Mouse (Mus musculus) brown adipose tissue, adult 24 weeks (tissue): ENCODE measurements around the gene Klhl5. TPM values are rescaled to one million over a fixed set of nuclear protein-coding genes. Genes with fewer than 3 reads are reported as not detected.

Experiments used
- H3K27ac ChIP-seq: fragments of 200-500 bp; replicated peaks from 2 replicates; pipeline ENCODE4 v1.5.1; 2012; ENCODE audit warnings: low read depth, mild to moderate bottlenecking, low read length
- H3K4me1 ChIP-seq: fragments of 200-500 bp; 2 replicates; pipeline ENCODE4 v1.6.1; 2012; ENCODE audit warnings: low read length, mixed read lengths; ENCODE audit not compliant: control insufficient read depth, insufficient read depth, insufficient read length
- H3K4me3 ChIP-seq: fragments of 200-500 bp; 2 replicates; pipeline ENCODE4 v1.5.1; 2012; ENCODE audit warnings: low read depth, mild to moderate bottlenecking, low read length, moderate library complexity; ENCODE audit not compliant: insufficient read depth
- polyA plus RNA-seq: library from polyadenylated mRNA; stranded (reverse); fragments of >200 nt; gene quantifications from 2 replicates; pipeline ENCODE4 v1.2.4, GENCODE M21; 2012; ENCODE audit not compliant: missing spikeins, insufficient read depth, insufficient read length

Gene Klhl5
- polyA plus RNA-seq, 1 experiment, result 33.9 TPM

DNA sequence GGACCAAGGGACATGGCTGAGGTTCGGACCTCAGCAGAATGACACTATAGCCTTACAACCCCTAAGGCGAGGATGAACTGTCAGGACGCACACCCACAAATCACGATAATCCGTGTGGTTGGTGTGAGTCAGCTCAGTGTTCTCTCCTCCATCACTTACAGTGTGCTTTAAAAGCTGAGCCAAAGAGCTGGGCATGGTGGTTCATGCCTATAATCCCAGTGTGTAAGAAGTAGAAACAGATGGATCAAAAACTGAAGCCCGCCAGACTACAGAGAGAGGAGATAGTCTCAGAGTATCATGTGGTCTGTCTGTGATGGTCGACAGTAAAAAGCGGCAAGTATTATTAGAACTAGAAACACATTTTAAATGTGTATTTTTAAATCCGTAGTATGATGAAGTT lies 71.1 kb downstream of the Klhl5 start:
- no peak overlapping the region for H3K4me3 ChIP-seq
- H3K4me1 ChIP-seq, result peaks cover 2% of the 10 kb centered on the region; the same call in 1 of the 2 replicates
- H3K27ac ChIP-seq, result no peak overlapping the region

DNA sequence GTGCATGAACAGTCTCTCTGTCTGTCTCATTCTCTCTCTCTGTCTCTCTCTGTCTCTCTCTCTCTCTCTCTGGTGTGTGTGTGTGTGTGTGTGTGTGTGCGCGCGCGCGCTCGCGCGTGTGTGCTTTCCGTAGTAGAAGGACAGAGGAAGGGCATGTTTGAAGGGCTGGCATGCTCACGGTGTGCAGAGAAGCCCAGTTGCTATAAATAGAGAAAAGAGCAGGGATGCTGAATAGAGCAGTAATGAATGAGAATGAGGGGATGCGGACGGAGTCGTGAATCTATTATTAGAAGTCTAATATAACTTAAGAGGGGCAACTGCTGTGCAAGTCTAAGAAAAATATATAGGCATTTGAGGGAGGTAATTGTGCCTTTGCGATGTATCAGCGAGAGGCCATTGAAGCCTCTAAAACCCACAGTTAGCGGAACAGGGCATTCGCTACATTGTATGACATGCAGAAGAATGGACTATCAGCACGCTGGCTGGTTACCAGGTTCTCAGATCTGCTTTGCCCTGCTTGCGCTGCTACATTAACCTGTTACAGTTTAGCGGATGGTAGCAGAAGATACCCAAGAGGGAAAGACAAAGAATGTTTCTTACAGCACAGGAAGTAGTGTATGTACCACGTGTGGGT lies 73.9 kb downstream of the Klhl5 start:
- Histone ChIP-seq H3K4me3 (no peak overlapping the region), H3K4me1 (peaks cover 2% of the 10 kb centered on the region; the same call in 1 of the 2 replicates), H3K27ac (no peak overlapping the region)

DNA sequence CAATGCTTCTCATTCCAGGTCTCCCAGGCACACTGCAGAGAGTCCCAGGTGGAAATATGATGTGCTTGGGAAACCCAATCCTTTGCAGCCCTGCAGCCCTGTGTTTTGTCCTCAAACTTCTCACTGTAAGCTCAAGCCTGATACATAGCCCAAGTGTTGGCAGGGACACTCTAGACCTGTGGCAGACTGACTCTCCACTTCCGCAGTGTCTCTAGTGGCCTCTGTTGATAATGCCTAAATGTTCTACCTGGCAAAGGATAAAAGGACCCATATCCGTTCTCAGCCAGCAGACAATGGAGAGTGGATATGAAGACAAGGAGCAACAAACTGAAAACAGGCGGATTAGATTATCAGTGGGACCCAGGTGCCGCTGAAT lies 74.4 kb downstream of the Klhl5 start:
- Histone ChIP-seq H3K4me1 (peaks cover 2% of the 10 kb centered on the region; the same call in 1 of the 2 replicates), H3K27ac (no peak overlapping the region), H3K4me3 (no peak overlapping the region)

DNA sequence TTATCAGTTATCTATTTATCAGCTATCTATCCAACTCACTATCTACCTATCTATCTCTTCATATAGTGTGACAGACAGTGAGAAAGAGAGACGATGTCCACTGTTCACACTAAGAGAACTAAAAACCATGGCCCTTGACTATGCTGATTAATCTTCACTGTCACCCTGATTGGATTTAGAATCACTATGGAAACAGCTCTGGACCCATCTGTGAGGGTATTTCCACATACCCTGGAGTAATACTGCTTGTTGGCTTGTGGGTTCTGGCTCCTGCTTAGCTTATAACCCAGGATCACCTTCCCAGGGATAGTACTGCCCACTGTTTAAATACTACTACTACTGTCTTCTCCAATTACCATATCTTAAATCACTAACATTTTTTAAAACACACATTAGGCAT lies 74.9 kb downstream of the Klhl5 start:
- Histone ChIP-seq H3K27ac (no peak overlapping the region), H3K4me3 (no peak overlapping the region), H3K4me1 (no peaks in the 10 kb centered on the region)

DNA sequence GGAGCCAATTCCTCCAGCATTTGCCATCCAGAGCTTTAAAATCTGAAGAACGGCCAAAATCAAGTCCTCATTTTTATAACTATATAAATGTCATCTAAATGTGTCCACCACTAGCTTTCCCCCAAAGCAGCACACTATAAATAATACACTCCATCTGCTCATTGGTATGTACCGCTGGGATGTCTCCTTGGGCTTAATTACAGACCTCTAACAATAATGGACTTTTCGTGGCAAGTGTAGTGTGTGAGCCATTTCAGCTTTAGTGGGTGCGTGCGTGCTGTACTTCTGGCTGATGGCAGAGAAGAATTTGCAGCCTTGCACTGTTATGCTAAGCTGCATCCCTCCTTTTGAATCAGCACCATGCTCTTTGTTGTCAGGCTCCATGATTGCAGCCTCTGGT lies 84.3 kb downstream of the Klhl5 start:
- Histone ChIP-seq H3K4me1 (no peaks in the 10 kb centered on the region), H3K27ac (no peak overlapping the region), H3K4me3 (no peak overlapping the region)

DNA sequence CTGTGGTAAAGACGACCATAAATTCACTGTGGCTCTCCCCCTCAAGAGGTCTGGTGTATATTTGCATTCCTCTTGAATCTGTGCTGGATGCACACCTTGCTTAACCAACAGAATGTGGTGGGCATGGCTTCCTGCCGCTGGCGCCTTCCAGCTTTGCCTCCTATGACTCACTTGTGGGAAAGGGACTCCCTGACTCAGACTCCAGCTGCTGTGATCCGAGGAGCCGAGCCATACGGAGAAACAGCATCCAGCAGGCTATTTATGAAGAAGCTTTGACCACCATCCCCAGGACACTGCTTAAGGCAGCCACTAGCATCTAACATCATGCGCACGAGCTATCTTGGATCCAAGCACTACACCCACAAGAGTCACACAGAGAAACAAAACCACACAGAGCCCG lies 87.1 kb downstream of the Klhl5 start:
- H3K4me1 ChIP-seq, result no peaks in the 10 kb centered on the region
- no peak overlapping the region for H3K27ac ChIP-seq
- no peak overlapping the region for H3K4me3 ChIP-seq

DNA sequence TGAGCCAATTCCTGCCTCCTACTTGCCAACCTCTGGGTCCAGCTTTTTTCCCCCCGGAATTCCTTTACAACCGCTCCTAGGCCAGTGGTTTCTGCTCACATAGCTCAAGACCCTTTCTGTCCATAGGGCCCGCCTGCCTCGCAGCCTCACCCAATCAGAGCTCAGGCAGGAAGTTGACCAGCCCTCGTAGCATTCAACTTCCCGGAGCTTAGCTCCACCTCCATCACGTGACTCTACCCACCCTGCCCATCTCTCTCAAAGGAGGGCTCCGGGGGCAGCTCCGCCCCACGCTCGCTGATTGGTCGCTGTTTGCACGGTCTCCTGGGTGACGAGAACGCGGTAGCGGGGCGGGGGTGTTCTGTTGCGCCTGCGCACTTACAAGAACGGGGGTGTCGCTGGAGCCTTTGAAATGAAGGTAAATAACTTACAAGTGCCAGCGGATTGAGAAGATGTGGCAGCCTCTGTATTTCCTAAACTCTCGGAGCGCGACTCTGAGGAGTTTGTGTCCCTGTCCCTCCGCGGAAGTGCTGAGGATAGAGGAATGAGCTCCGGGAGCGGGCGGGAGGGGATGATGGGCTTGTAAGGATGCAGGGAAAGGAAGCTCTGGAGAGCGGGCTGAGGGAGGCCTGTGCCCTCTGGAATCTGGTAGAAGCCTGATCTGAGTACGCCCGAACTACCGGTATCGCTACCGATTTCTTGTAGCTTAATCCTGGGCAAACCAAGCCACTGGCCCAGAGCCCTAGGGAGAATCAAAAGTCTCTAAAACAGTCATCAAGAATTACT lies 92.2 kb downstream of the Klhl5 start, which contains the start of gene Wdr19:
Gene Wdr19, plus strand, starts transcription at position 351 of the 783 bp plus-strand sequence.
- H3K27ac ChIP-seq, result peak within 1 kb of the TSS; percentile 39; the same call in 1 of the 2 replicates
- peak within 1 kb of the TSS; percentile 81 for H3K4me3 ChIP-seq
- H3K4me1 ChIP-seq, result 0 out of 2 replicates have a peak, but pooled peaks cover 3% of the 10 kb centered on the region

DNA sequence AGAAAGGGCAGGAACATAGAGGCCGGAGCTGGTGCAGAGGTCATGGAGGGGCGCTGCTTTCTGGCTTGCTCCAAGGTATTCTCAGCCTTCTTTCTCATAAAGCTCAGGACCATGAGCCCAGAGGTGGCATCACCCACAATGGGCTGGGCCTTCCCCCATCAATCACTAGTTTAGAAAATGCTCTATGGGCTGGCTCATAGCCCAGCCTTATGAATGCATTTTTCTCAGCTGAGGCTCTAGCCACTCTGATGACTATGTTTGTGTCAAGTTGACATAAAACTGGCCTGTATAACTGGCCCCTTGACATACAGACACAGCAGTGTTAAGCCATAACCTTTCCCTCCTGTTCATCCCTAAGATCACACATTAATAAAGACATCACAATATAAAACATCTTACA lies 97.4 kb downstream of the Klhl5 start:
- H3K4me1 ChIP-seq, result 0 out of 2 replicates have a peak, but pooled peaks cover 3% of the 10 kb centered on the region
- H3K27ac ChIP-seq, result no peak overlapping the region
- H3K4me3 ChIP-seq, result no peak overlapping the region

DNA sequence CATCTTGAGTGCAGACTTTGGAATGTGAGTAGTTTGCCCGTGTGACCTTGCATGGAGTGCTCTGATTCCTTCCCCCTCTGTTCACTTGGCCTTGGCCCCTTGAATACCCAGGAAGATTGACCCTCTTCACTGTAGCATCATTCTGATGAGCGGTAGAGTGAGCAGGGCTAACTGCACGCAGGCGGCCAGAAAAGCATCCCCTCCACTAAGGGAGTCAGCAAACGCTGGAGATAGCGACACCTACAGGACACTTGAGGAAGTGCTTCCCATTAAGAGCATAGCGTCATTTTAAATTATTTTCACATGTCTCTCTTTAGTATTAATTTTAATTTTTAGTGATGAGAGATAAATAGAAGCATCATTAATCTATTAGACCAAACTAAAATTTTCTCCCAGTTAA lies 106.0 kb downstream of the Klhl5 start:
- Histone ChIP-seq H3K27ac (no peak overlapping the region), H3K4me3 (no peak overlapping the region)

More for the DNA sequence above, 106.0 kb downstream of the Klhl5 start:
- H3K4me1 ChIP-seq, result no peaks in the 10 kb centered on the region

Other genes with a start within 250 kb of the Klhl5 start
- gene Tlr1, start 174.0 kb upstream of the Klhl5 start, polyA plus RNA-seq, result 2.4 TPM in 1 of 2 replicates, not detected in the other
- not detected in 2 replicates for gene Tlr6, start 147.4 kb upstream of the Klhl5 start, polyA plus RNA-seq
- 9.2 and 13.2 TPM in 2 replicates for gene Fam114a1, start 137.5 kb upstream of the Klhl5 start, polyA plus RNA-seq
- not detected in 2 replicates for gene Tmem156, start 15.4 kb upstream of the Klhl5 start, polyA plus RNA-seq
- gene Wdr19, start 92.2 kb downstream of the Klhl5 start, polyA plus RNA-seq, result 2.0 and 2.2 TPM in 2 replicates
- gene Rfc1, start 228.1 kb downstream of the Klhl5 start, polyA plus RNA-seq, result 17.6 and 21.5 TPM in 2 replicates
- gene Klb, start 240.8 kb downstream of the Klhl5 start, polyA plus RNA-seq, result 17.4 and 29.1 TPM in 2 replicates